Mouse (Mus musculus): Measurements from ENCODE around the gene Ralgps1.

Ralgps1 gene

DNA sequence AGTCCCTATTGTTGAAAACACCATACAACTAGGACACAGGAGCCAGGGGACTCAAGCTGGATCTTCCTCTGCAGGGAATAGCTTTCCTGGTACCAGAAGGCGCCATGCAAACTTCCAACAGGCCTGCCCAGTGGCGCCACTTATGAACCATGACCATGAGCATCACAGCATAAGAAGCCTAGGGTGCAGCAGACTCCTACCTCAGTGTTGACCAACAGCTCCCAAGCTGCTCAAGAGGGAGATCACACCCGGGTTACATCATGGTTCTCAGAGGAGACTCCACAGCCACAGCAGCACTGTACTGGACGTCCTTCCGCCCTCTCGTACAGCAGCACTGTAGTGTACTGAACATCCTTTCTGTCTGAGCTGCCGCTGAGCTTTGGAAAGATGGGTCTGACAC is 188.0 kb downstream of the Ralgps1 start:
- no peak for DNase-seq (ENCODE audit: extremely low read depth, insufficient read length, low spot score)

DNA sequence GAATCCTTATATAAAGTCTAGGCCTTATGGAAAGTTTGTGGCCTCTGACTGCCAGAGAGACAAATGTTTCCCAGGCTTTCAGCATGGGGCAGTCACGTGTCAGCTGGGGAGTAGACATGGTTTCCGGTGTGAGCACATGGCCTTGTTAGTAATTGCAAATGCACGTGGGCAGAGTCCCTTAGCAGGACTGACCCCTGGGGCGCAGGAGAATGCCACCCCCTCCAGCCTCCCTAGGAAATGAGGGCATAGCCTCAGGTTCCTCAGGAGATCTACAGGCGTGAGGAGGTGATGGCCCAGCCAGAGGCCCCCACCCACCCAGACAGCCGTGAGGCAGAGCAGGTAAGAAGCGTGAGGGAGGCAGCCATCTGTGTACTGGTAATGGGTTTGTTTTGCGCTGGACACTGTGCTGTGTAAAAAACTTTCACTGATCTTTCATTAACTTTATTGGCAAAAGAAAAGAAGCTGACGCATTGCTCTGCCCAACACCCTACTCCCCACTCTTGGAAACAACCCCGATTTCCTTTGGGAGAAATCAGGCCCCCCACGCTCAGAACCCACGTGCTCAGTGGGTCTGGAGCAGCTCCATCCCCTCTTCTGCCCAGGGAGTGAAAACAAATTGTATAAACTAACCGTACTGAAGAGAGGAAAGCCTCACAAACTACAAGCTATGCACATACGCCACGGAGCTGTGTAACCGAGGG is 191.2 kb downstream of the Ralgps1 start:
- DNase-seq (ENCODE audit: extremely low read depth, insufficient read length, low spot score), result no peak

DNA sequence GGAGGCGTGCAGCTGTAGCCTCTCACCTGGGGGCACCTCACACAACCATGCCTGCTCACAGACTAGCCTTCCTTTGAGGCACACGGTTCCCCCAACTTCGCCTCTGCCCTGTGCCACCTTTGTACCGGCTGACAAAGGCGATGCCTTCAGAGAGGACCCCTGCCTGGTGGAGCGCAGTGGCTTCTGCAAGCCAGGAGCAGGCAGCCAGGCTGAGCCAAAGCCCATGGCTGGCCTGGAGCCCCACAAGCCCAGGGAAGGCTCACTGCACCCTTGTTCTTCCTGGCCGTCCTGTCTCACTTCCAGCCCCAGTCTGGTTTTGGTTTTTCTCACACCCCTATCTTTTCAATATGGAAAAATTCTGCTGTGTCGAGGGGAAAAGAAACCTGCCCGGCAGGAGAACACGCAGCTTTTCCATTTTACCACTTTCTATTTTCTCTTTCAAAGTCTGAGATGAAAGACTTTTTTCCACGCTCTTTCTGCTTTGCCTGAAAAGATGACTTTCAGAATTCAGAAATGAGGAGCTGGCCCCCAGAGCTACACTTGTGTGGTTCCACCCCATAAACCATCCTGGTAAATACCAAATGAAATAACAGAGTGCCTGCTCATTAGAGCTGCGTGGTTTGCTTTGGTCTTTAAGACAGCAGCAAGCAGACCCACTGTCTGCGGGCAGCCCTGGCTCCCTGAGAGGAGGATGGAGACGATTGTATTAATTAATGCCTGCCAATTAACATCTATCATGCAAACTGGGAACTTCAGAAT is 191.9 kb downstream of the Ralgps1 start:
- DNase-seq (ENCODE audit: extremely low read depth, insufficient read length, low spot score), result no peak

- no peak for DNase-seq (ENCODE audit: extremely low read depth, insufficient read length, low spot score)
Observed at GRCm38 (mm10) chr2:33178243-33178932, 192.9 kb downstream of the Ralgps1 start.

DNA sequence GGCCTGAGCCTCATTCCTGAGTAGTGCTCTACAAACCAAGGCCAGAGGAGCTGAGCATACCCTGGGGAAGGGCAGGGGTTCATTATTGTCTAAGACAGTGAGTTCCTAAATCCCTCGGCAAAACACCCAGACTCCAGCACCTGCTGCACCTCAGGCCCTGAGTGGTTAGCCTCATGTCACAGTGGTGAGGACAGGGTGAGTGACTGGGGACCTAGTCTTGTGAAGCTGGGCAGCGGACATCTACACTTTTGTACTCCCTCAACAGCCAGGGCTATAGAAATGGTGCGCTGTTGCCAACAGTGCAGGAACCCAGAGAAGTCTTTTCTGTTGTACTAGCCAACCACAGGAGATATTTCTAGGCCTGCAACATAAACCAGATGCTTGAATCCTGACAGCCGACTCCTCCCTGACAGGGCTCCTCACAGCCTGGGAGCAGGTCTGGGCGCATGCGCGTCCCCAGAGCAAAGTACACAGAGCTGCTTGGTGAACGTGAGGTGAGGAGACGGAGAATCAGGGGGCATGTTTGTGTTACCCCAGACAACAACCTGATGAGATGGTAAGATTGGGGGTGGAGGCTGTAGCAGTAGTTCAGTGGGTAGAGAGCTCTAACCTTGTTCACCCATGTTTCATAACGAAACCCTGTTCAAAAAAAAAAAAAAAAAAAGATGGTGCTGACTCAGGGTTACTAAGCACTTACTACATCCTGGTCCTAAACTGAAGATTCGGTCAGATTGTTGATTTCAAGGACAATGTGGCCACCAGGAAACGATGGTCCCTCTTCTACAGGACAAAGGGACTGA is 193.6 kb downstream of the Ralgps1 start:
- no peak for DNase-seq (ENCODE audit: extremely low read depth, insufficient read length, low spot score)

- DNase-seq (ENCODE audit: extremely low read depth, insufficient read length, low spot score), result peak; percentile 56
Observed at GRCm38 (mm10) chr2:33176921-33177320, 194.4 kb downstream of the Ralgps1 start.

GRCm38 (mm10) chr2:33176516-33176915 is 194.8 kb downstream of the Ralgps1 start:
- DNase-seq (ENCODE audit: extremely low read depth, insufficient read length, low spot score), result peak; percentile 35

- DNase-seq (ENCODE audit: extremely low read depth, insufficient read length, low spot score), result no peak
Observed at GRCm38 (mm10) chr2:33173686-33174085, 197.6 kb downstream of the Ralgps1 start.

DNA sequence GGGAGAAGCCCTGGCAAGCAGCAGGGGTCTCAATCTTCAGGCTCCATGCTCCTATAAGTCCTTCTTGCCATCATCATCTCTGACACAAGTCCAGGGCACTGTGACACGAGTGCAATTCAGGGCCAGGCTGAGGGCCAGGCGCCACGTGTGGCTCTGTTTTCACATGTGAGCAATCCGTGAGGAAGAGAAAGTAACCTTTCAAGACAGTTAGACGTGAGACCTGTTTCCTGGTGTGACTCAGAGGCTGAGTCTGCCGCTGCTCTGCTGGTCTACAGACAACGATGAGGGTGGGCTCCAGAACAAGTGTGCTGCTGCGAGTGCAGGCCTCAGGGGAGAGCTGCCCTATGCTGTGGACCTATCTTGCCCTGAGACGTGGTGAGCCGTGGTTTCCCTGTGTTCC is 198.2 kb downstream of the Ralgps1 start:
- DNase-seq (ENCODE audit: extremely low read depth, insufficient read length, low spot score), result peak; percentile 55

GRCm38 (mm10) chr2:33170777-33171565 is 200.3 kb downstream of the Ralgps1 start:
- DNase-seq (ENCODE audit: extremely low read depth, insufficient read length, low spot score), result no peak

- no peak for DNase-seq (ENCODE audit: extremely low read depth, insufficient read length, low spot score)
Observed at GRCm38 (mm10) chr2:33169445-33169844, 201.8 kb downstream of the Ralgps1 start.

DNA sequence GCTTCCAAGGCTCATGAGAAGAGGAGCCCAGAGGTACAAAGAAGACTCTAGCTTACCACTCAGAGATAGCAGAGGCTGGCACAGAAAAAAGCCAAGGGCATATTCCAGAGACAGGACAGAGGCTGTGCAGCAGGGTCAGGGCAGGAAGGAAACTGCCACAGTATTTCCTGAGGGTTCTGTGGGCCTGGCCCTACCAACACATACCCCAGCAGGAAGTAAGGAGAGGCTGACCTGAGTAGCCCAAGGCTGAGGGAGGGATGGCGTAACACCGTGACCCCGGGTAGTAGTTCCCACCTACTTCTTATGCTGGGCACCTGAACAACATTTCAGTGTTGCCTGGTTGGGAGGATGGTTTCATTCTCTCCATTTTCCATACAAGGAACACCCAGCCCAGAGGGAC is 204.2 kb downstream of the Ralgps1 start:
- no peak for DNase-seq (ENCODE audit: extremely low read depth, insufficient read length, low spot score)

- DNase-seq (ENCODE audit: extremely low read depth, insufficient read length, low spot score), result no peak
Observed at GRCm38 (mm10) chr2:33165710-33166374, 205.4 kb downstream of the Ralgps1 start.

DNA sequence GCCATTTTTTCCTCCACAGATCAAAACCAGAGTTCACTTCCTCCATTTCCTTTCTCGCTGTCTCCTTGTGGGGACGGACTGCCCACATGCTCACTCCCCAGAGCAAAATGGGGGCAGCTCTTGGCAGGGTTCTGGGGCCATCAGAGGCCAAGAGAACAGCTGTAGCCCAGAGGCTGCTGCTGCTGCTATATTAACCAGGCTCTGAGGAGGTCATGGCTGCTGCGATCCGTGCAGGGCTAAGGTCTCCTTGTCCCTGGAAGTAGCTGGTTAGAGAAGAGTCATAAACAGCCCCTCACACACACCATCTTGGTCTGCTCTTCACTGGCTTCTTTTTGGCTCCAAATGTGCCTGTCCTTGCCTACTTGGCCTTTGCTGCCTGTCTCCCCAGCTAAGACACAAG is 206.1 kb downstream of the Ralgps1 start:
- no peak for DNase-seq (ENCODE audit: extremely low read depth, insufficient read length, low spot score)

GRCm38 (mm10) chr2:33164646-33165045 is 206.6 kb downstream of the Ralgps1 start:
- DNase-seq (ENCODE audit: extremely low read depth, insufficient read length, low spot score), result no peak

- DNase-seq (ENCODE audit: extremely low read depth, insufficient read length, low spot score), result no peak
Observed at GRCm38 (mm10) chr2:33162126-33162525, 209.2 kb downstream of the Ralgps1 start.

DNA sequence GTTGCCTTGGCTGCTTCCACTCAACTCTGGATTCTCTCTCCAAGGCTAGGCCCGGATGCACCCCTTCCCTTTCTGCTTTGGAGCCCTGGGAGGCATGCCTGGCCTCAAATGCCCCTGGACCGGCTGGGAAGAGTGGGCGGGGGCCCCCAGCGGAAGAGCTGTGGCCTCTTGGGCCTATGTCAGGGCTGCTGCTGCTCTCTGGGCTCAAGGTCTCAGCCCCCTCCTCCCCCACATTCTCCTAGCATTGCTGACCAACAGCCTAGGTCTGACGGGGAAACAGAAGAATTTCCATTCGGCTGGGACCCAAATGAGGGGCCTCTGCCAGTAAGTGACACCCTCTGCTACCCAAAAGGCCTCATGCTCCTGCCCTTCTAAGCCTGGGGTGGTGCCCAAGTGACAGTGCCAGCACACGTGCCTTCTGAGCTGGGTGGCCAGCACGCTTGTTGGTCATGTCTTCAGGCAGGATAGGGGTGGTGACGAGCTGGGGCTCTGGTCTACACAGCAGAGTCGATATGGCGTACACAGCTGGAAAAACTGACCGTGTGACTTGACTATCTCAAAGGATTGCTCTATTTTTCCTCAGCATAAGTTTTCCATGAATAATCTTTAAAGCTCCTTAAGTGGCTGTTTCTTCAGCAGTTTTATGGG is 210.8 kb downstream of the Ralgps1 start:
- no peak for DNase-seq (ENCODE audit: extremely low read depth, insufficient read length, low spot score)

- no peak for DNase-seq (ENCODE audit: extremely low read depth, insufficient read length, low spot score)
Observed at GRCm38 (mm10) chr2:33159593-33159992, 211.7 kb downstream of the Ralgps1 start.

GRCm38 (mm10) chr2:33158895-33159294 is 212.4 kb downstream of the Ralgps1 start:
- no peak for DNase-seq (ENCODE audit: extremely low read depth, insufficient read length, low spot score)
